Mouse (Mus musculus) intestine, embryonic 14.5 days (tissue): ENCODE data around the gene Dlst. TPM values are rescaled to one million over a fixed set of nuclear protein-coding genes. Genes with fewer than 3 reads are reported as not detected.
A peak's percentile ranks its signal among the peaks of the same experiment; 100 is the strongest.

ENCODE experiments used
- ATAC-seq: fragments of 200-750 bp; cut with Nextera tagmentation; replicated peaks from 2 replicates; pipeline ENCODE4 v1.8.0; 2017; ENCODE audit warnings: low read depth, moderate number of reproducible peaks, moderate TSS enrichment, moderate library complexity; ENCODE audit not compliant: low FRiP score, low TSS enrichment
- DNase-seq: peaks from one replicate; pipeline ENCODE4 v3.0.0-alpha.2; 2018; ENCODE audit warnings: low spot score
- H3K27ac ChIP-seq: fragments of 300-500 bp; sonication (generic); 2 replicates; pipeline ENCODE4 v1.5.1; 2014; ENCODE audit warnings: low read depth, mild to moderate bottlenecking, control low read depth
- H3K27me3 ChIP-seq: fragments of 300-500 bp; sonication (generic); replicated peaks from 2 replicates; pipeline ENCODE4 v1.6.1; 2014; ENCODE audit warnings: low read length, control low read depth; ENCODE audit not compliant: control insufficient read depth, insufficient read depth
- H3K36me3 ChIP-seq: fragments of 300-500 bp; sonication (generic); 2 replicates; pipeline ENCODE4 v1.6.1; 2014; ENCODE audit warnings: low read length, control low read depth; ENCODE audit not compliant: control insufficient read depth, insufficient read depth
- H3K4me1 ChIP-seq: fragments of 300-500 bp; sonication (generic); replicated peaks from 2 replicates; pipeline ENCODE4 v1.6.1; 2014; ENCODE audit warnings: low read length, control low read depth, mixed read lengths; ENCODE audit not compliant: control insufficient read depth, insufficient read depth
- H3K4me2 ChIP-seq: fragments of 300-500 bp; sonication (generic); 2 replicates; pipeline ENCODE4 v1.6.1; 2014; ENCODE audit warnings: low read length
- H3K4me3 ChIP-seq: fragments of 300-500 bp; sonication (generic); 2 replicates; pipeline ENCODE4 v1.5.1; 2014; ENCODE audit warnings: low read depth, low read length, control low read depth, mixed read lengths
- H3K9ac ChIP-seq: fragments of 300-500 bp; sonication (generic); 2 replicates; pipeline ENCODE4 v1.6.1; 2014; ENCODE audit warnings: mild to moderate bottlenecking, low read length
- H3K9me3 ChIP-seq: fragments of 300-500 bp; sonication (generic); 2 replicates; pipeline ENCODE4 v1.6.1; 2016; ENCODE audit warnings: low read length, control low read depth; ENCODE audit not compliant: control insufficient read depth
- WGBS: fragments of 180-500 bp; shearing (Covaris S2); extraction: QIAGEN DNeasy Blood & Tissue Kit; methylation state at CpG from one replicate; pipeline ENCODE4 v1.1.7; 2014; 5-methylcytosine and 5-hydroxymethylcytosine counted together
- polyA plus RNA-seq: library from polyadenylated mRNA; unstranded; fragments of >200 nt; fragmentation: Nextera tagmentation; extraction: Ambion mirVana; gene quantifications from 2 replicates; pipeline ENCODE4 v1.2.1, GENCODE M21; 2014

Dlst gene
- polyA plus RNA-seq, 1 experiment from 2014 or later: 110 TPM

DNA sequence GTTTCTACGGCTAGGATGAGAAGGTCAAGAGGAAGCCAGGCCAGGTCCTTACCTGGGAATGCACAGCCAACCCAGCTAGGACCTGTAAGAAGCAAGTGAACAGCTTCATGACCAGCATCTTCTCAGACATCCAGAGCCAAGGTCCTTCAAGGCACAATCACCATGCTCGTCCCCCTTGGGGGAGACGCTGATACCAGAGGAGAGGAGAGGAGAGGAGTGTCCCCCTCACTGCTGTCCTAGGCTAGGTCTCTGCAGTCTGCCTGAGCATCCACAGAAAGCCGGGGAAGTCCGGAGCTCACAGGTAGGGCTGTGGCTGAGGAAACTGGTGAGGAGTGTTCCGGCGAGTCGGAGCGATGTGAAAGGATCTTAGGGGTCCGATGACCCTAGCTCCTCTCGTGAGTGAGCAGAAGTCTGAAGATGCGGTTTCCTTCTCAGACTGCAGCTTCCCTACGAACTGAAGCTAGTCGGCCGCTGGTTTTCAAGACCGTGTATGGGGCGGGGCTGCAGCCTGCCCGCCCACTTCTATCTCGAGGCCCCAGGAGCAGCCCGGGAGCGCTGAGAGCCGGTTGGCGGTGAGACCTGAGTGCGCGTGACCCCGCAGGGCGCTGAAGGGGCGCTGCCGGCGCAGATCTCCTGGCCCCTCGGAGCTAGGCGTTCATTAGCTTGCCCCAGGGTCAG, 66.4 kb downstream of the Dlst start:
- H3K4me2 ChIP-seq: peak overlapping the region; percentile 68
- peak; percentile 76 for DNase-seq
- H3K27me3 ChIP-seq: no peaks in the 10 kb centered on the region
- 2% methylated on average over 32 of the region's 32 CpGs for WGBS
- no peaks in the 10 kb centered on the region for H3K9me3 ChIP-seq
- ATAC-seq: peak; percentile 61
- H3K4me3 ChIP-seq: peak overlapping the region; percentile 41
- H3K36me3 ChIP-seq: peaks cover 6% of the 10 kb centered on the region; the same call in 1 of the 2 replicates
- no peak overlapping the region for H3K27ac ChIP-seq
- peaks cover 35% of the 10 kb centered on the region for H3K4me1 ChIP-seq
- H3K9ac ChIP-seq: peak overlapping the region; percentile 27

DNA sequence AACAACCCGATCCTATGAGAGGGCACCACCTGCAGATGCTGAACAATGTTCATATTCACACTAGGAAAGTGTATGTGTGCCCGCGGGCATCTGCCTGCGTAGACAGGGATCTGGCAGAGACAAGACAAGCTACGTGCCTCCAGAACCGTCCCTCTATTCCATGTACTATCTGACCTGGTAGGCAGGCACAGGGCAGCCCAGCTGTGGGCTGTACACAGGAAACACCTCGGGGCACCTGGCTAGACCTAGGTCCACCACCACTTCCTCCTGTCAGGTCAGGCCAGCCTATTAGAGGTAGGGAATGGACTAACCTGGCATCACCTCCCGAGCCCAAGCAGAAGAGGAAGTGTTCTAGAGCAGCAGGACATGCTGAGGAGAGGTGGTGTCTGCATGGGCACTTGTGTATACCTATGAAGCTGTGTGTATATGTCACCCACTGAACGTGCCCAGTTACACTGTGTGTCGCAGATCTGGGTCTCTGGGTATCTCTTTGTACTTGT, 67.2 kb downstream of the Dlst start, which contains the start of gene Pgf:
Pgf (minus strand) TSS at position 51 of the 500 bp plus-strand sequence.
- H3K4me1 ChIP-seq: peaks cover 42% of the 10 kb centered on the region
- H3K9me3 ChIP-seq: no peaks in the 10 kb centered on the region
- no peaks in the 10 kb centered on the region for H3K36me3 ChIP-seq
- peak within 1 kb of the TSS; percentile 41 for H3K4me3 ChIP-seq
- H3K27ac ChIP-seq: no peak within 1 kb of the TSS
- H3K9ac ChIP-seq: peak within 1 kb of the TSS; percentile 27
- DNase-seq (no peak), ATAC-seq (no peak)
- 78% methylated on average over 10 of the region's 10 CpGs for WGBS
- H3K4me2 ChIP-seq: peak within 1 kb of the TSS; percentile 68
- no peaks in the 10 kb centered on the region for H3K27me3 ChIP-seq

DNA sequence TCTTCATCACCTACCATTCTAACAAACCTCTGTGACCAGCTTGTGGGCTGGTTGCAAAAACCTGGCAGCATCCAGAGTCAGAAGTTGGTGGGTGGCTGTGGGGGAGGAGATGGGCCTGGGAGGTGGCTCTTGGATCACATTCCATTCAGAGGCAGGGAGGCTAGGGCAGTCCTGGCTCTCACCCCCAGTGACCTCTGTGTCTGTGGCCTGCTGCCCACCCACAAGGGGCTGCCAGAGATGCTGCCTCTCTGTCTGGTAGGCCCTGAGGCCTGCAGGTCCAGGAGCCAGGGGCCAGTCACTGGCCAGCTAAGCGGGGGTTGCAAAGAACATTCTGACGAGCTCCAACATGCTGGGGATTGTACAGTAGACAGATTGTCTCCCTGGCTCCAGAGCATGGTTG, 67.7 kb downstream of the Dlst start:
- ATAC-seq: no peak
- H3K9ac ChIP-seq: no peak overlapping the region
- no peaks in the 10 kb centered on the region for H3K36me3 ChIP-seq
- H3K4me1 ChIP-seq: peaks cover 40% of the 10 kb centered on the region
- no peak for DNase-seq
- H3K27ac ChIP-seq: no peak overlapping the region
- no peaks in the 10 kb centered on the region for H3K27me3 ChIP-seq
- H3K4me2 ChIP-seq: no peak overlapping the region
- no peak overlapping the region for H3K4me3 ChIP-seq
- no peaks in the 10 kb centered on the region for H3K9me3 ChIP-seq
- WGBS: 80% methylated on average over 2 of the region's 2 CpGs

DNA sequence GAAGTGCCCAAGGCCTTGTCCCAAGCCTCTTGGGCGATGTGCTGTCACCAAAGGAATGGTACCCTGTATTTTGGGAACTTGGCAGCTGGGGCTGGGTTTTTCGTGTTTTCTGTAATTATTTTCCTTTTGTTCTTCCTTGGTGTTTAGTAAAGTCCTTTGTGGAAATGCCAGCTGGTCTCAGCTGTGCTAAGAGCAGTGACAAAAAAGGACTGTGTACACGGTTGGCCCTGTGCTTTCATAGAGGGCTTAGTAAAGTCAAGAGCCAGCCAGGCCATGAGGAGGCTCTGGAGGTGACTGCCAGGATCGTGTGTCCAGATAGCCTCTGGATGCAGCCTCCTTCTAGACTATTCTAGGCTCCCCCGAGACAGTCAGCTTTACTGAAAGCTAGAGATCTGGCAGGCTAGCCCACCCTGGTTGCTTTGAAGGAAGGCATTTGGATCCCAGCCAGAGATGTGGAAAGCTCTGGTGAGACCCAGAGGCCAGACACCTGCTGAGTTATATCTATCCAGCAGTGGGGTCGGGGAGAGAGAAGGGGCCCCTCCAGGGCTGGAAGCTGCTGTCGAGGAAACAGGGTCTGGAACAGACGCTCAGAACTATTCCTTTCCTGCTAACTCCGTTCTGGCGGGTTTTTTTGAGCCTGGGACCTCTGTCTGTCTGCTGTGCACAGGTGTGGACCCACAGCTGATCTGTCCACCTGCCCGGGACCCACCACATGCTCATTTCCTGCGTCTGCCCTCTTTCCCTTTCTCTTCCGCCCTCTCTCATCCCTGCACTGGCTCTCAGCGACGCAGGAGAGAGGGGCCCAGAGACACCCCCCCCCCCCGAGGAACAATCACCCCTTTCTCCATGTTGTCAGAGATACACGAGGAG, 71.1 kb downstream of the Dlst start:
- H3K9ac ChIP-seq: no peak overlapping the region
- DNase-seq: no peak
- peaks cover 33% of the 10 kb centered on the region for H3K4me1 ChIP-seq
- H3K9me3 ChIP-seq: no peaks in the 10 kb centered on the region
- H3K27ac ChIP-seq: no peak overlapping the region
- no peak overlapping the region for H3K4me3 ChIP-seq
- peak; percentile 30; the same call in 1 of the 2 replicates for ATAC-seq
- H3K4me2 ChIP-seq: 0 out of 2 replicates have a peak overlapping the region, but pooled peaks have one; percentile 16
- no peaks in the 10 kb centered on the region for H3K36me3 ChIP-seq
- H3K27me3 ChIP-seq: no peaks in the 10 kb centered on the region
- 24% methylated on average over 14 of the region's 17 CpGs for WGBS

DNA sequence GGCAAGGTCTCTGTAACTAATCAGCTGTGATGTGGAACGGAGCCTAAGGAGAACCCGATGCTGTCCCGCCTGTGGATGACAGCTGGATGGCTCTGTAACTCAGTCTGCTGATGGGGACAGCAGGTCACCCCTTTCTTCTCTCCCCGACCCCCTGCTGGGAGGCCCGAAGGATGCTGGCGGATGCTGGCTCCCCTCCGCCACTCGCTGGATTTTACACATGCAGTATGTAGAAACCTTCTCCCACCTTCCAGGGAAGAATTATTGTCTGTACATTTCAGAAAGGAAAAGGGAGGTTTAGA, 71.7 kb downstream of the Dlst start:
- Histone ChIP-seq H3K4me2 (0 out of 2 replicates have a peak overlapping the region, but pooled peaks have one; percentile 16), H3K4me3 (no peak overlapping the region), H3K9ac (no peak overlapping the region), H3K9me3 (no peaks in the 10 kb centered on the region), H3K27ac (no peak overlapping the region), H3K36me3 (no peaks in the 10 kb centered on the region), H3K27me3 (no peaks in the 10 kb centered on the region), H3K4me1 (peaks cover 28% of the 10 kb centered on the region)
- 26% methylated on average over 8 of the region's 8 CpGs for WGBS
- no peak for DNase-seq
- no peak for ATAC-seq

DNA sequence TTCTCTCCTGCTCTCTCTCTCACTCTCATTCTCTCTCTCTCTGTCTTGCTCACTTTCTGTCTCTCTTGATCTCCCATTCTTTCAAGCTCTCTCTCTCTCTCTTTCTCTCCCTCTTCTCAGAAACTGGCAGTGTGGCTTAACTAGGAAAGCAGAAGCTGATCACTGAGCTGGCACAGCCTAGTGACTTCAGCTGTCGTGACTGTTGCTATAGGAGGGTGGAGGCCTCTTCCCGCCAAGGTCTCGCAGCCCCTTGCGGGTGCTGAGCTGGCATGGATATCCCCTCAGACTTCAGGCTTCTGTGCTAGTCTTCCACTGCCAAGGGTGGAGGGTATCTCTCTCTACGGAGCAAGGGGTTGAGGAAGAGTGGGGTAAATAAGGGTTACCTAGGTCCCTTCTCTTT, 72.3 kb downstream of the Dlst start:
- peaks cover 26% of the 10 kb centered on the region for H3K4me1 ChIP-seq

DNA sequence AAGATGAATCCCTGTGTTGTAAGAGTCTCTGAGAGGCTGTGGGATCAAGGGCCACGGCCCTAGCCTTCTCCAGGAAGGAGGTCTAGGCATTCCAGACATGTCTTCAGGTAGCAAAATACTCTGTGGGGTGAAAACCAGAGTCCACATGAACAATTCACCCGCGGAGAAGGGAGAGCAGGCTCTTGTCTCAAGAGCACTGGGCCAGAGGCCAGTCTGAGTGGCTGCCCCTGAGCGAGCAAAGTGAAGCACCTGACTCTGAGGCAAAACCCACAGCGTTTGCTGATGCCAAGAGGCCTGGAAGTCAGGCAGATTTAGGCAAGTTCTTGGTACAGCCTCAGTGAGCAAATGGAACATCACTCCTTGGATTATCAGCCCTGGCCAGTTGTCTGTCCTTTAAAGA, 73.5 kb downstream of the Dlst start:
- Histone ChIP-seq H3K9me3 (no peaks in the 10 kb centered on the region), H3K9ac (no peak overlapping the region), H3K4me1 (peaks cover 26% of the 10 kb centered on the region), H3K27me3 (no peaks in the 10 kb centered on the region), H3K27ac (no peak overlapping the region), H3K4me3 (no peak overlapping the region), H3K36me3 (no peaks in the 10 kb centered on the region), H3K4me2 (no peak overlapping the region)
- 48% methylated on average over 5 of the region's 5 CpGs for WGBS
- no peak for ATAC-seq
- DNase-seq: no peak

More for the DNA sequence above, 72.3 kb downstream of the Dlst start:
- H3K27ac ChIP-seq: no peak overlapping the region
- DNase-seq (no peak), ATAC-seq (no peak)
- no peak overlapping the region for H3K9ac ChIP-seq
- no peak overlapping the region for H3K4me3 ChIP-seq
- no peaks in the 10 kb centered on the region for H3K36me3 ChIP-seq
- H3K27me3 ChIP-seq: no peaks in the 10 kb centered on the region
- 82% methylated on average over 5 of the region's 5 CpGs for WGBS
- H3K9me3 ChIP-seq: no peaks in the 10 kb centered on the region
- no peak overlapping the region for H3K4me2 ChIP-seq
